Mouse (Mus musculus) lung, postnatal 25 days (tissue): ENCODE measurements at regions not wholly inside any gene's neighbourhood (a gene's known extent, or its start where the extent isn't known, plus 50 kb on each side); places are given as distances from the start of the nearest gene placed in this dataset.

Experiments used
- DNase-seq: peaks from one replicate; pipeline ENCODE4 v3.0.0; 2022; ENCODE audit warnings: low spot score

DNA sequence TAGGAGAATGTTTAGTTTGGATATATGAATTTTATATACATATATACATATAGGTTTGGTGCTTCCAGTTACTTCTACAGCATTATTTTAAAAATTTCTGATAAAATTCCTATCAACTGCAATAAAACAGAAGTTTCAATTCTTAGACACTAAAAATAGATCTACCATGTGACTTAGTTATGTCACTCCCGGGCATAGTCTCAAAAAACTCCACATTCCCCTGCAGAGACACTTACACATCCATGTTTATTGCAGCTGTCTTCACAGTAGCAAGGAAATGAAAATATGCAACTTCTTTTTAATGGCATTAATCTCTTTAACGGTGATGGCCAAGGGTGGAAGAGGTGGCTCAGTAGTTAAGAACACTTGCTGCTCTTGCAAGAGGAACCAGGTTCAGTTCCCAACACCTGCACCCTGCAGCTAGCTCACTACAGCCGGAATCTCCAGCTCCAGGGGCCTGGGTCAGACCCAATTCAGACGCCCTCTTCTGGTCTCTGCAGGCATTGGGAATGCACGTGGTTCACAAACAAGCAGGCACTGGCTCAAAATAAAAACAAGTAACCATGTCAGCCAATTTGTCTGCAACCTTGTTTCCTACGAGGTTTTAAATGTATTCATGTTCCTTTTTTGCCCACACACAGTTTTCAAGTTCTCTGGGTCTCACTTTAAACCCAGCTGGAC lies 204.4 kb downstream of the Adra2a start:
- DNase-seq: peak; percentile 3

DNA sequence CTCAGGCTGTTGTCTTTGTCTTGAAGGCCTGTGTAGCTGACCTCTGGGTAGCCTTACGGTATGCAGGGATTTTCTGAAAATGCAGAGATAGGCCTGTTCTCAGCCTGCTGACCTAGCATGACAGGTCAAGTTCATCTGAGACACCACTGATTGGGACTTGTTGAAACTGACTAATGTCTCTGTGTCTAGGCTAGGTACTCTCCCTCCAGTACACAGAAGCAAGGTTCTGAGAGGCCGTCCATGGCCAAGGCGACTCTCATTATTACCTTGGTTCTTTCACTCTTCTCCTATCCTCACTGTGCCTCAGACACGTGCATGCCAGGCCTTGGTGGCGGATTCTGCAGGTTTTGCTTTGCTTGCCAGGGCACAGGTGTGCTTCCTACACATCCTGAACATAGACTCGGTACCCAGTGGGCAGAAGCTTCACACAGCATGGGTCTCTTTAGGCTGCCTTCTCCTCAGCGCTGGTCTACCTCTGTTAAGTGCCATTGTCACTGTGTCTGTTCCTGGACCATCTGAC lies 208.3 kb downstream of the Adra2a start:
- DNase-seq: no peak

DNA sequence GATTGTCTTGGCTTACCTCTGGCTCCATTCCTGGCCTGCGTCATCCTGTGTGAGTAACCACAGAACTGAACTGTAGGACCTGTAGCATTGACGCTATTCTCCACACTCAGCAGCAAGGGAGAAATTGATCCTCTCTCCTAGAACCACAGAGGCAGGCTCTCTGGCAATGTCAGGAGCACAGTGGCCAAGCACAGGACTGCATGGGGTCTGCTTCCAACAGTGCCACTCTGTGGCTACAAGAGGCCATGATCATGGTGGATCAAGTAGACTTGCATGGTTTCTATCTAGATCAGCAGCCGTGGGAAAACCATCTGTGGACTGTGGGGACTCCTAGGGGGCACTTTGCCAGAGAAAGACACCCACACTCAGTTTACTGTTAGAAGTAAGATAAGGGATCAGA lies 213.9 kb downstream of the Adra2a start:
- no peak for DNase-seq

DNA sequence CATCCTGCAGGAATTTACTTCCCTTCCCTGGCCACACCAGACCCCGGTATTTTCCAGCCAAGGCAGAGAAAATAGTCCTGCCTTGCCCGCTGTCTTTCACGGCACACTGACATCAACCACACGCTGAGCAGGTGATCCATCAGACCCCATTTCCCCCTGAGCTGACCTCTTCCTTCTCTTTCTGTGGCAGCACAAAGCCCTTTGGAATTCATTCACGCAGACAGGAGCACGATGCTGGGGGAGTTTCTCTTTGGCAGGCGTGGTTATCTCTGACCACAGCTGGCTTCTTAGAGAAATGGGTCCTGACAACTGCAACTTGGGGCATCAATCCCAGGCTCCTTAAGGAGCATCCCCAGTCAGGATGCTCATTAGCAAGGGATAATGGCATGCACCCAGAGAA lies 215.2 kb downstream of the Adra2a start:
- DNase-seq: no peak

DNA sequence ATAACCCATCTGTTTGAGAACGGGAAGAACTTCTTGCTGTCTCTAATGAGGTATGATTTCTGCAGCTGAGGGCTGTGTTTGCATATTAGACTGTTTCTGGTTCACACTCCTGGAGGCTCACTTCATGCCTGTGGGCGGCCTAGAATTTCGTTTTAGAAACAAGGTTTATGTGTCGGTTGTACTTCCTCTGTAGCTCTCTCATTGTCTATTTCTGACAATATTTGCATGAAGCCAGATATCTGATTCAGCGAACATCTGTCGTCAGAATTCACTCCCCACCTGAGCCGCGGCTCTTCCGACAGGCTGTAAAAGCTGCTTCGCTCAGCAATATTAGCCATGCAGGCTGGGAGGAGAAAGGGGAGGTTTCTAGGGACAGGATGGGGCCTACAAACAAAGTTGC lies 233.4 kb downstream of the Adra2a start:
- no peak for DNase-seq

DNA sequence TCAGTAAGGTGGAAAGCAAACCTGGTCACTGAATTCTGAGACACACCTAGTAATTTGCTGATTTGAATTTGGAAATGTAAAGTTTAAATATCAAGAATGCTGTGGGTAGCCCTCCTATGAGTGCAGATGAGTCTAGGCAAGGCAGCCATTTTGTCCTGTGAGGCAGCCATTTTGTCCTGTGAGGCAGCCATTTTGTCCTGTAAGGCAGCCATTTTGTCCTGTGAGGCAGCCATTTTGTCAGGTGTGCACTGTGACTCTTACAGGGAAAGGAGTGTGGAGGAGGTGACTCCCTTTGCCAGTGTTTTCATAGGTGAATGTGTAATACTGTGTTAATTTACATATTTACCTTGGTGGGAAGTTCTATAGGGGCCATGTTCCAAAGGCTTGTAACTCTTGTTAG lies 241.5 kb downstream of the Adra2a start:
- DNase-seq: no peak

DNA sequence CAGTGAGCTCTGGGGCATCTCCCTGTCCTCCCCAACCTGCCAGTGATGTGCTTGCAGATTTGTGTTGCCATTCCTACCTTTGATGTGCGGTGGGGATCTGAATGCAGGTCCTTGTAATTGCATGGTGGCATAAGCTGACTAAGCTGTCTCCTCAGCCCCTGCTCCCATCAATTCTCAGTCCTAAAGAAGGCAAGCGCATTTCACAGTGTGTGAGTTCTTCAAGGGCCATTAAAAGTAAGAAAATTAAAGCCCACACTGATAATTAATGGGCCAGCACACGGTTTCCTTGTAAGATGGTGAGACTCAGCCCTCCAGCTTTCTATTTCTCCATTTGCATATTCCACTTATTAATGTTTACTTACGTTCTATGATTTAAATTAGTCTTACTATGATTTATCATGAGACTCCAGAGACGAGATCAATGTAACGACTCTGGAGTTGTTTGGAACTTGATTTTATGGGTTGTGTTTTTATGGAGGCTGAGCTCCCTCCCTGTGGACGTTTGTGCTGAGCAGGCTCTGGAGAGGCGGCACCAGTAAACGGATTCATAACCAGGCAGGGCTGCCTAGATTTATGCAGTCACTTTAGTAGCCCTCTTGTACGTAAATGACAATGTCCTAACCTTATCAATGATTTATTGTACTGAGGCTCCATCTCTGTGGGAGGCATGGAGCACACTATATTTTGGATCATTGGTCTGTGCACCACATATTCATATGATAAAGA lies 253.9 kb downstream of the Adra2a start:
- no peak for DNase-seq

DNA sequence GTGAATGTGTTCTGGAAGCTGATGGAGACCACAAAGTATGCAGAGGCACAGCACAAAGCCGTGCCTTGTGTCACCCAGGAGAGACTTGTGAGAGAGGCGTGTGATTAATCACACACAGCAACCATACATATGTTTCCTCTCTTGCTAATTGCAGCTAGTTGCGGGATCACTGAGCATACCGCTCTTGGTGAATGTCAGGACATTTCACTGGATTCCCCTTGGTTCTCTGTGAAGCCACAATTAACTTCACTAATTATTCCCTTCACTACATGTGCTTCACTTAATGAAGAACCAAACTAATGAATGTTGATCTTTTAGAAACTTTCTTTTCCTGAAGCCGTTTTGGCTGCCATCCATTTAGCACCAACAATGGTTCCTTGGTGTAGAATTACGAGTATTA lies 267.3 kb downstream of the Adra2a start:
- DNase-seq: no peak

DNA sequence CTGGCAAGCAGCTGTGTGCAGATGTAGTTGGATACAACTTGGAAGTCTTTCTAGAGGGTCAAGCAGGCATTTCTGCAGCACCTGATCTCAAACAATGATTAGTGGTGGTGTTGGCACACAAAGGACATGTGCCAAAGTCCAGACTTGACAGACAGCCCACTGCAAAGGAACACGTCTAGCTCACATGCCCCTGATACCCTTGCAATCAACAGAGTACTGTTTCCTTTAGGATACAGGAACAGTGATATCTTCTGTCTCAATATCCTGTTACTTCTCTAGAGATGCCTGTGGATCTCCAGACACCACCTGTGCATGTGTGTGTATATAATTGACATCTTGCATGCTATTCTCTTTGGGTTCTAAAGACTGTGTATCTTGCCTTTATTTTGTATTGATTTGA lies 267.8 kb downstream of the Adra2a start:
- DNase-seq: no peak

DNA sequence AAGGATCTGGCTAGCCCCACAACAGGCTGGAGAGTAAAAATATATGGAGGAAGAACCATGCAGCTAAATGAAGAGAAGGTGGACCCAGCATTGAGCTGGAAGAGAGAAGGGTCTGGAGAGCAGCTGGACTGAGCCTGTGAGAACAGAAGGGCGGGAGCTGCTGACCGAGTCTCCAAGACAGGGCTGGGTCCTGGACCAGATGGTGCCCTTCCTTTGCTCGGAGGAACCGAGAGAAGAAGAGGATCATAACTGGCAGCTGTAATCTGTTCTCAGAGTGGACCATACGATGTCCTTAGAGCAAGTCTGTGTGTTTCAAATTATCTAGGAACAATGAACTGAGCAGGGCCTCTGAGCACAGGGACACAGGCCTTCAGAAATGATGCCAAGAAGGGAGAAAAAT lies 279.3 kb downstream of the Adra2a start:
- DNase-seq: no peak

DNA sequence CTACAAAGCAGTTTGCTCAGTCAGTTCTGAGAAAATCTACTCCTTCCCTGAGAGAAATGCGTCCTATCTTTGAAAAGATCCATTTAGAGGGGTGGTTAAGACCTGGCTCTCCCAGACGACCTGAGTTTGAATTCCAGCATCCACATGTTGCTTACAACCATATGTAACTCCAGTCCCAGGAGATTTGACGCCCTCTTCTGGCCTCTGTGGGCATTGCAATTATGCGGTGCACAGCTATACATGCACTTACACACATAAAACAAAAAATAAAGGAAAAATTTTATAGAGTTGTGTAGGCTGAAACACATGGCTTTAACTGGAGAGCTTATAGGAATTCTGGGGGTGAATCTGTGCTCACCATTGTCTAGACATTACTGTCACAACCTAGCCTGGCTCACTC lies 281.0 kb downstream of the Adra2a start:
- DNase-seq: no peak

DNA sequence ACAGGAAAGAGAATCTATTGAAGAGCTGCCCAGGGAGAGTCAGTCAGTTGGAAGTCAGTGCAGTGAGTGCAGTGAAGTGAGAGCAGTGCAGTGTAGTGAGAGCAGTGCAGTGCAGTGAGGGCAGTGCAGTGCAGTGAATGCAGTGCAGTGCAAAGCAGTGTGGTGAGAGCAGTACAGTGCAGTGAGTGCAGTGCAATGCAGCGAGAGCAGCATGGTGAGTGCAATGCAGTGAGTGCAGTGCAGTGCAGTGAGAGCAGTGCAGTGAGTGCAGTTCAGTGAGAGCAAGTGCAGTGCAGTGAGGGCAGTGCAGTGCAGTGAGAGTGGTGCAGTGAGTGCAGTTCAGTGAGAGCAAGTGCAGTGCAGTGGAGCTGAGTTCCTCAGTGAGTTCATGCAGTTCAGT lies 288.2 kb downstream of the Adra2a start:
- DNase-seq: no peak

DNA sequence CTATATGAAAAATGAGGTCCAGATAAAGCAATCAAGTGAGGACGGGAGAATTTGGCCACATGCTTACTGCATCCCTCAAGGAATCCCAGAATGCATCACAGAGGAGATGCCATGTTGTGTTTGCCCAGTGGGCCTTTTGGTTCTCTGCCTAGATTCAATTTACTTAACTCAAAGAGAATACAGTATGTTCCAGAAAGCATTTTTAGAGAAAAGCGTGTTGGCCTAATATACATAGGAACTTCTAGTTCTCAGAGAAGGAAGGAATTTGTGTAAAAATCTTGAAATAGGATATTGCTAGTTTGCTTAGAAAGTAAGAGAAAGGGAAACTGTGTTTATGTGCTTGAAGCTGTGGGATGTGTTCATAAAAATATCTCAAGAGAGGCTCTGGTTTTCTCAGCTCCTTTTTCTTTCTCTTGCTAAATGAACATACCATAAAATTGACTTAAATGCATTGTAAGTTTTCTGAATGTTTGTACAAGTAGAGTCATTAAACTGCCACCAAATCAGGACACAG lies 296.9 kb downstream of the Adra2a start:
- no peak for DNase-seq

DNA sequence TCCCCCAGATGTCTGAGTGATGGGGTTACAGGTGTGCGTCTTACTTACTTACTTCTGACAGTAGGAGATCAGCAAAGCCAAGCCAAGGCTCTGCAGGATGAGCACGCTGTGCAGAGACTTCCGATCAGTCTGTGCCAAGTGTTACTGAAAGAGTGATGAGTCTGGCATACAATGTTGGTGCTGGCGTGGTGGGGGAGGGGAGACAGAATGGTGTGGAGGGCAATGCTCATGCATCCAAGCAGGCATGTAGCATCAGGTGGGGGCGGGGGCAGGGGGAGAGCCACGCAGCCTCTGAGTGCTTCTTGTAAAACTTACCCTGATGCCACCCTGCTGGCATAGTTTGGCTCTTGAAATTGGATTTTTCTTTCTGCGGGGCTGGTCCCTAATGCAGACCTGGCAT lies 315.8 kb downstream of the Adra2a start:
- DNase-seq: no peak

DNA sequence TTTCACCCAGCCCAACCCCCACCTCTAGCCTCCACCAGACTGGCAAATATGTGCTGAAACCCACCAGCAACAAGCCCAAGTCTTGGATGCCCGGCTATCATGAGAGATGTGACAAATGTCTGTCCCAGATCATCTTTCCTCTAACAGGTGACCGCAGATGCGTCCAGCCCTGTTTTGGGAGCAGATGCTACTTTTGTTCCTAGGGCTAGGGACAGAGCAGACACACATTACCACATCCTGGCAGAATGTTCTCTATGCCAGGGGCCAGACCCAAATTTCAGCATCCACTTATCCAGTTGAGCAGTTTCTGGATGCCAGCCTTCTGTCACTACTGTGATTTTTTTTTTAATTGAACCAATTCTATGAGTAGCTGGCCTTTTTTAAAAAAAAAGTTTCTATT lies 316.7 kb downstream of the Adra2a start:
- DNase-seq: no peak

DNA sequence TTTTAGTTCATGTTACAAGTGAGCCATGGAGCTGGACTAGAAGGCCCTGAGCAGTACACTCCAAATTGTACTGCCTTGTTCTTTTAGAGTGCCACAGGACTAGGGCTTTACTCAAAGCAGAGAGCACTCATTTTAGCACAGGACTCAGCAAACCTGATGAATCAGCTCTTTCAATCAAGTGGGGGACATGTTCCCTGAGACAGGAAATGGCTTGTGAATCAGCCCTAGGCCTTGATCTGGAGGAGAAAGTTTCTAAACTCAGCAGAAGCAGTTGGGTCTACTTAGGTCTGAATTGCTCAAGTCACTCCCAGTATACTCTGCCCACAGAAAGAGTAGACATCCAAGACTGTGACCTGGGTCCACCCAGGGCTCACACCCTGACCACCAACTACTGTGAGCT lies 341.1 kb downstream of the Adra2a start:
- no peak for DNase-seq

DNA sequence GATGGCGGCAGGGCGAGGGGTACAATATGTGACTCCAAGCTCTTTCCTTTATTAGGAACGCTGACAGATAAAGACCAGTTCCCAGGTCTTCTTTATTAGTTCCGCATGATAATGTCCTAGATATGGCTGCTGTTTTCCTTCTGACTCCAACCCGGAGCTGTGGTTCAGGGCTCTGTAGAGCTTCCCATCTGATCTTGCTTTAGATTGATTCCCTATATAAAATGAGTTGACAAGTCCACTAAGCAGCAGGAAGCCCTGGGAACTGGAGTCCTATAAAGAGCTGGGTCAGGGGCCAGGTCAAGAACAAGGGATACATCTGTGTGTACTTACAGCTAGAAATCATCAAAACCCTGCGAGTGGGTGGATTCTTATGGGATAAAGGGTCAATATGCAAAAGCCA lies 347.5 kb downstream of the Adra2a start:
- DNase-seq: no peak

DNA sequence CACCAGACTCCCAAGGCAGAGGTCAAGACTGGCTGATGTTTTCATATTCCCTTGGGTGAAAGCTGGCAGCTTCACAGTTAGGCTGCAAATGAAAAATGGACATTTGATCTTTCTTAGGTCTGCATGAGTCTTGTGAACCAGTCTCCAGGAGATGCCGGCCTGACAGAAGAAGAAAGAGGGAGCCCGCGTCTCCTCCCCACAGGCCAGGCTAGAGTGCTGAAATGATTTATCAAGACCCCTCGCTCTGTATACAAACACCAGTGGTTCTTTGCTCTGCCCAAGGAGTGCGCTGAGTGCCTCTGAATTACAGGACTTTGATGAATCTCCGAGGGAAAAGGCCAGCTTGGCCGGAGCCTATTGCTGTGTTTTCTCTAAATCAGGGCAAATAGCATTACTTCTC lies 355.7 kb downstream of the Adra2a start:
- DNase-seq: no peak

DNA sequence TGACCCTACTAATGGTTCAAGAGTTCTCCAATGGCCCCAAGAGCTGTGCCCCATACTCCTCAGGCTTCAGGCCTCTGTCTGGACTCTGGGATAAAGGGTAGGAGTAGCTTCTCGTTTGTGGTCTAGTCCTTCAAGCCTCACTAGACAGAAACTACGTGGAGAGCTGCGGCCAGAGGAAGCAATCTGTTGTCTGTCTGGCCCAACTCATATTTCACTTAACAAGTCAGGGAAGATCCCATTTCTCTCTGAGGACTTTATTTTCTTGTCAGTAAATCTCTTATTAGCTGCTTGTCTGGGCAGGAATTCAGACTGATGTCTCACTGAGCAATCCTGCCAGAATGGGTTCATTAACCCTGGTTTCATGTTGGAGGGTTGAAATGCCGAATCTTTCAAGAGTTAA lies 364.0 kb downstream of the Adra2a start:
- DNase-seq: no peak

DNA sequence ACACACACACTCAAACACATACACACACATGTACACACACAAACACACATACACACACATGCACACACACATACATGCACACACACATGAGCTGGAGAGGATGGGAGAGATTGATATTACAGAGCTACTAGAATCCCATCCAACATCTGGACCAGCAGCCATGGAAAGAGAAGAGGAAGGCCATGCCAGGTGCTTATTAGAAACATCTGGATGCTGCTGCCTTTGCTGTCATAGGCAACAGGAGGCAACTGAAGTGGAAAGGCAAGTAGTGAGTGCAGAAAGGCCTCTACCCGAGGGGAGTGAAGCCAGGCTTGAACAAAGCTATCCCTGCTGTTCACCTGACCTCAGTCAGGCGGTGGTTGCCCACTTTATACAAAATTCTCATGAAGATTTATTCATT lies 385.1 kb downstream of the Adra2a start:
- DNase-seq: no peak

DNA sequence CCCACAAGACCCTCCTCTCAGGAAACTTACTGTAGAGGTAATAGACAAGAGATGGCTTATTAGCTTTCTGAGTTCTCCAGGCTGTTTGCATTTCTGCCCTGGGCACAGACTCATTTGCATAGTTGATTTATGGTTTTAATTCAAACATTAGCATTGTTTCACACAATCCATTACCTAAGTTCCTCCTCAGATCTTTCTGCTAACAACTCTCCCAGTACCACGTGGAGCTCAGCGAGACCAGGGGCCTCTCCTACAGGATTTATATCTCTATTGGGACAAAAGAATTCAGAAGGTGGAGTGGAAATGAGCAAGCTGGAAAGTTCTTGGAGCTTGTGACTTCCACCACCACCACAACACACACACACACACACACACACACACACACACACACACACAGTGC lies 396.8 kb downstream of the Adra2a start:
- DNase-seq: no peak

DNA sequence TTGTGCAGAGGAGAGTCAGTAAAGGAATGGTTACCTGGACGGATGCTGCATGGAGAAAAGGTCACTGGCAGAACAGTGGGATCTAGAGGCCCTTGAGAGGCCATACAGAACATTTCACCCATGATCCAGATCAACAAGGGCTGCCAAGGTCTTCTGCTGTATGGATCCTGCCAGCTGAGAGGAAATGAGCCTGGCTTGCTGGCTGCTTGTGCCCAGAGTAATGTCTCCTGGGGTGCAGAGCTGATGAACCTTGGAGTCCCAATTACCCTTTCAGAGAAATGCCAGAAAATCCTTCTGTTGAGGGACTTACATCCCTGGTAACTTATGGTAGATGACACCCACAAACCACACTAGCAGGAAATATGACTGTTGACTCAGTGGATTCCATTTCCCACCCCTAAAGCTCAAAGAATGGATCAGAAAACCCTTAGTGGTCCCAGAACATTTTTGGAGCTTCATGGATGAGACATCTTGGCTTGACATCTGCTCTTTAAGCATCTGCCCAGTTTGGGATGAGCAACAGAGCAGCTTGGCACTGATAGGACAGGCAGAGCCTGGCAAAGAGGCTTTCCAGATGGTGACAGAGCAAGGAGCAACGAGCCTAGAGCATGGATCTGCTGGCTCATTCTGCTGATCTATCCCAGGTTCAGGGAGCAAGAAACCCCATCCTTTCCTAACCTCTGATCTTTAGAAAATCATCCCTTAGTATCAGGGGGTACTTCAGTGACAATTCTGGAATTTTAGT lies 416.6 kb downstream of the Adra2a start:
- no peak for DNase-seq

DNA sequence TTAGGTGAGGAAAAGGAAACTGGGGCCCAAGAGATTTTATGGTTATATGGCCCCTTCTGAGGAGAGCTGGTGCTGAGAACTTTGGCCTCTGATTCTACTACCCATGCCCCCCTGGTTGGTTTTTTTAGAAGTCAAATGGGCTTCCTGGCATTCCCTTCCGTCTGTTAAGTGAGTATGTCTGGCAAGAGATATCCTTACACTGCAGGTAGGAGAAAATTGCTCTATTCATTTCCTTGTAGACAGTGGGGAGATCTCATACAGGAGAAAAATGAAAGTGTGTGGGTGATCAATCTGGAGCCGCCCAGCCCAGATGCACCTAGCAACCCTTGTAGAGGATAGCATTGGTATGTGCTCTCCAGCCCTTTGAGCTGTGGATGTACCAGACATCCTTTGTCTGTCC lies 418.5 kb downstream of the Adra2a start:
- no peak for DNase-seq
